8 mouse cellular contexts compared by ENCODE assay signal in genomic region chr12:85200929-85201829, GRCm38 (mm10). TPM values are rescaled to one million over a fixed set of nuclear protein-coding genes. Genes with fewer than 3 reads are reported as not detected.
DNase-seq lines count a peak whose midpoint lies in the region; ATAC-seq lines count a peak whose summit lies in the region.

No protein-coding gene starts in this region.

- no peaks in the 10 kb centered on the region for H3K27me3 ChIP-seq in forebrain, embryonic 16.5 days (replicated peaks; ENCODE audit: control insufficient read depth, insufficient read depth, low read length)

- H3K4me2 ChIP-seq in forebrain, embryonic 16.5 days (ENCODE audit: low read length): no peak overlapping the region

- H3K4me3 ChIP-seq in forebrain, embryonic 16.5 days (replicated peaks; ENCODE audit: low read length): no peak overlapping the region

- 8% methylated on average over 24 of the region's 24 CpGs for WGBS in forebrain, embryonic 16.5 days

- peak; percentile 62 for ATAC-seq in forebrain, embryonic 16.5 days

- no peaks in the 10 kb centered on the region for H3K9me3 ChIP-seq in forebrain, embryonic 16.5 days (ENCODE audit: control insufficient read depth, low read length)

- H3K36me3 ChIP-seq in forebrain, embryonic 16.5 days (ENCODE audit: control insufficient read depth, insufficient read depth): no peaks in the 10 kb centered on the region

- peak; percentile 36 for DNase-seq in gastrocnemius, postnatal 10 days
- no peak for DNase-seq in gastrocnemius, postnatal 25 days
- peak; percentile 77 for DNase-seq in MN1 (ENCODE audit: low spot score)
- peak; percentile 66 to 84 for DNase-seq in lung, postnatal 4 days
- DNase-seq in ovary, postnatal 10 days (ENCODE audit: low spot score): no peak
- DNase-seq in thymus, postnatal 0 days (ENCODE audit: low spot score): no peak
- no peak for DNase-seq in layer of hippocampus, postnatal 25 days (ENCODE audit: extremely low spot score in 1 of 2, low spot score in 1 of 2)

- no peak overlapping the region for H3K27ac ChIP-seq in forebrain, embryonic 16.5 days (ENCODE audit: low read length)

- peak overlapping the region; percentile 31 for H3K9ac ChIP-seq in forebrain, embryonic 16.5 days (replicated peaks; ENCODE audit: low read depth, low read length)

- H3K4me1 ChIP-seq in forebrain, embryonic 16.5 days (replicated peaks; ENCODE audit: control insufficient read depth, insufficient read depth, low read length): peaks cover 7% of the 10 kb centered on the region

RNA-seq across cellular contexts. Expression of gene Eif2b2, which starts 18.1 kb away (rescaled TPM):
- 10 to 100 TPM; 76.1 to 95.2 TPM for total RNA-seq in gastrocnemius, postnatal 10 days (2021)
- total RNA-seq in gastrocnemius, postnatal 25 days (2021): 10 to 100 TPM; 47.1 to 54.2 TPM
- polyA plus RNA-seq in forebrain, embryonic 16.5 days (2015; fragmentation: Nextera tagmentation; extraction: Ambion mirVana): 76.9 and 86.3 TPM in 2 replicates
- 106 and 110 TPM in 2 replicates for polyA plus RNA-seq in thymus, postnatal 0 days (2015; fragmentation: Nextera tagmentation; extraction: Ambion mirVana)
- 10 to 100 TPM; 59.7 to 60.0 TPM for total RNA-seq in layer of hippocampus, postnatal 25 days (2021)

RNA-seq across cellular contexts. Expression of gene Pgf, which starts 23.6 kb away (rescaled TPM):
- 1 to 10 TPM; 2.4 to 4.0 TPM for total RNA-seq in gastrocnemius, postnatal 10 days (2021)
- 1 to 10 TPM; 1.3 to 1.8 TPM for total RNA-seq in gastrocnemius, postnatal 25 days (2021)
- polyA plus RNA-seq in forebrain, embryonic 16.5 days (2015; fragmentation: Nextera tagmentation; extraction: Ambion mirVana): 5.5 and 7.2 TPM in 2 replicates
- 2.0 and 2.7 TPM in 2 replicates for polyA plus RNA-seq in thymus, postnatal 0 days (2015; fragmentation: Nextera tagmentation; extraction: Ambion mirVana)
- 1 to 10 TPM; 5.4 TPM for total RNA-seq in layer of hippocampus, postnatal 25 days (2021)

RNA-seq across cellular contexts. Expression of gene Rps6kl1, which starts 50.1 kb away (rescaled TPM):
- under 1 TPM; 0.33 to 0.68 TPM for total RNA-seq in gastrocnemius, postnatal 10 days (2021)
- 1 to 10 TPM in 1 of 2 experiments, under 1 TPM in 1; 0.95 to 1.1 TPM for total RNA-seq in gastrocnemius, postnatal 25 days (2021)
- 23.7 and 30.8 TPM in 2 replicates for polyA plus RNA-seq in forebrain, embryonic 16.5 days (2015; fragmentation: Nextera tagmentation; extraction: Ambion mirVana)
- polyA plus RNA-seq in thymus, postnatal 0 days (2015; fragmentation: Nextera tagmentation; extraction: Ambion mirVana): 3.2 and 3.4 TPM in 2 replicates
- total RNA-seq in layer of hippocampus, postnatal 25 days (2021): 10 to 100 TPM; 39.9 to 40.7 TPM

Comparison
In these comparisons a context has a peak if more than half of its experiments do, and no peak if none do; other contexts are left out.
1. DNase-seq: peak in gastrocnemius, postnatal 10 days (single experiment), MN1 (single experiment) and lung, postnatal 4 days (2 of 2); none in gastrocnemius, postnatal 25 days (single experiment), ovary, postnatal 10 days (single experiment), thymus, postnatal 0 days (single experiment) and layer of hippocampus, postnatal 25 days (0 of 2).
2. RNA of gene Rps6kl1, which starts 50.1 kb away (total RNA-seq): 39.9 to 40.7 TPM in layer of hippocampus, postnatal 25 days; 0.95 to 1.1 TPM in gastrocnemius, postnatal 25 days and 0.33 to 0.68 TPM in gastrocnemius, postnatal 10 days; every median in the first group is over 10 times any median in the second.